Mouse (Mus musculus) testis, postnatal 10 days (tissue): ENCODE results near the gene Pop5.

Experiments used
- DNase-seq: peaks from one replicate; pipeline ENCODE4 v3.0.0; 2021; ENCODE audit warnings: low spot score

Gene Pop5

DNA sequence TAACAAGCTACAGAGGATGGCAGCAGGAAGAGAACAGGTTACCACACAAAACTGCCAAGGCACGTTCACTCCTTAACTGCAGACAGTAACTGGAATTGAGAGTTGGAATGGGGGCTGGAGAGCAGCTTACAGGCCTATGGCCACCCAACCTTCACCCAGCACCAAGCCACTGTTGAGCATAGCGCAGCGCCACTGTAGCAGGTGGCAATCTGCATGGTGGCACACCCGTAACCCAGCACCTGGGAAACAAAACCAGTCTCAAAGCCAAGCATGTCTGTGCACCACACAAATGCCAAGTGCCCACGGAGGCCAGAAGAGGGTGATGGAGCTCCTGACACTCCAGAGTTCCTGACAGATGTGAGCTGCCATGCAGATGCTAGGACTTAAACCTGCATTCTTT, 30.7 kb downstream of the Pop5 start:
- no peak for DNase-seq

DNA sequence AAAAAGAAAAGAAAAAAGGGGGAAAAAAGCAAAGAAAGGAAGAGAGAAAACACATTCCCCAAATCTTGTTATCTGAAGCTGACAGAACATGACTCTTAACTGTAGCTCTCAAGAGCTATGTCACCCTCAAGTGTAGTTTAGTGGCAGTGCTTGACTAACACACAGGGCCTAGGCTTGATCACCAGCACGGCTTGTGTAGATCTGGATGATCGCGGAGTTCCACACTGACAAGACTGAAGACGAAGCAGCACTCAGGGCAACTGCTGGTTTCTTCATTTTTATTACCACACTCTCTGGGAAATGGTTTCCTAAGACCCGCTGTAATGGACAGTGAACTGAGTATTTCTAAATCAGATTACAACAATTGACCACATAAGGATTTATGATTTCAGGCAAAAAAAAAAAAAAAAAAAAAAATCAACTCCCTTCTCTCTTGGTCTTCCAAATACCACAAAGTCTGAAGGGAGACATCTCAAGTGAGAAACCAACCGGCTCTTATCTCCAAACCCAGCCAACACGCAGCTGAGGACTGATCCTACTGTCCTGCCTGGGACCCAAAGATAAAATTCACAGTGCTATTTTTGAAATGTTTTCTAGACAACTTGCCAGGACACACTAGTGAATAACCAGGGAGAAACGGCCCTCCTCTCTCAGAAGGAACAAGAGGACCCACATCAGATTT, 31.3 kb downstream of the Pop5 start:
- DNase-seq: no peak

DNA sequence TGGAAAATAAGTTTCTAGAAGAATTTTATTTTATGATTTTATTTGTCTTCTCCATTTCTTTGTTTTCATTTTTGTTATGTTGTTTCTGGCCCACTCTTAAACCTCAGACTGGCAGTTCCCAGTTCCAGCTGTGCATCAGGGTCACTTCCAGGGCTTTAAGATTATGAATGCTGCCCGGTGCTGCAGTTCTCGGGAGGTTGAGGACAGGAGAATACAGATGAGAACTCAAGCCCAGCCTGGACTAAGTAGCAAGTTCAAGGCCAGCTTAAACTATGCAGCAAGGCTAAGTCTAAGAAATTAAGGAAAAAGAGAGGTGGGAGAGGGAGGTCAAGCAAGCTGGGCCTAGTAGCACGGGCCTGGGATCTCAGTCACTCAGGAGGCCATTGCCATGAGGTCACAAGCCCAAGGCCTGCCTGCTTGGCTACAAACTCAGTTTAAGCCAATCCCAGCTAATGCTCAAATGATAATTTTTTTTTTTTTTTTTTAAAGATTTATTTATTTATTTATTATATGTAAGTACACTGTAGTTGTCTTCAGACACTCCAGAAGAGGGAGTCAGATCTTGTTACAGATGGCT, 31.9 kb downstream of the Pop5 start:
- DNase-seq: no peak

DNA sequence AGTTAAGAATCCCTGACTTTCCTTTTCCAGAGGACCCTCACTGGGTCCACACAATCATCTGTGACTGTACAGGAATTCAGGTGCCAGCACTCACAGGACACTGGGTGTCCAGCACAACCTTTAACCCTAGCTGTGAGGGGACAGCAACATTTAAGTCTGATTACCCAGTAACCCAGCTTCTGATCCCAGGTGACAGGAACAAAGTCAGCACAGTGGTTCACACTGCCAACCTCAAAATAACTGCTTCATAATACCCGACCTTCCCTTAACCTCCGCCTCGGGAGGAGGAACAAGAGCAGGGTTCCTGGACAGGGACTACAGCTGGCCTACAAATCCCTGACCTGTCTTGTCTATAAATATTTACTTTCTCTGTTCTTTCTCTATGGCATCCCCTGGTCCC, 32.6 kb downstream of the Pop5 start:
- DNase-seq: no peak

DNA sequence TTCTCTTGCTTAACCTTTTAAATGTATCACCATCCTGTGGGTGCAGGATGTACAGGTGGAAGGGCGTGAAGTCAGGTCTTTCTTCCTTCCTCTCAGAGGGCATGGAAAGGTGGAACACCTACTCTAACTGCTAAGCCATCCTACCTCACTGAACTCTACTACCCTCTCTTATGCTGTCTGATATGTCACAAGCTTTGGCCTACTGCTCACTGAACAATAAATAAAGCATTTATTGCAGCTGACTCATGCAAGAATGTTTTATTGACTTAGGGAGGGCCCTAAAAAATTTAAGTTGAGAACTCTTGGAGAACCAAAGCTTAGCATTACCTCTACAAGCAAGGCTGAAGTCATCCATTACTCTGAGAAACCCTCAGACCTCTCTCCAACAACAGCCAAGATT, 34.3 kb downstream of the Pop5 start:
- no peak for DNase-seq

DNA sequence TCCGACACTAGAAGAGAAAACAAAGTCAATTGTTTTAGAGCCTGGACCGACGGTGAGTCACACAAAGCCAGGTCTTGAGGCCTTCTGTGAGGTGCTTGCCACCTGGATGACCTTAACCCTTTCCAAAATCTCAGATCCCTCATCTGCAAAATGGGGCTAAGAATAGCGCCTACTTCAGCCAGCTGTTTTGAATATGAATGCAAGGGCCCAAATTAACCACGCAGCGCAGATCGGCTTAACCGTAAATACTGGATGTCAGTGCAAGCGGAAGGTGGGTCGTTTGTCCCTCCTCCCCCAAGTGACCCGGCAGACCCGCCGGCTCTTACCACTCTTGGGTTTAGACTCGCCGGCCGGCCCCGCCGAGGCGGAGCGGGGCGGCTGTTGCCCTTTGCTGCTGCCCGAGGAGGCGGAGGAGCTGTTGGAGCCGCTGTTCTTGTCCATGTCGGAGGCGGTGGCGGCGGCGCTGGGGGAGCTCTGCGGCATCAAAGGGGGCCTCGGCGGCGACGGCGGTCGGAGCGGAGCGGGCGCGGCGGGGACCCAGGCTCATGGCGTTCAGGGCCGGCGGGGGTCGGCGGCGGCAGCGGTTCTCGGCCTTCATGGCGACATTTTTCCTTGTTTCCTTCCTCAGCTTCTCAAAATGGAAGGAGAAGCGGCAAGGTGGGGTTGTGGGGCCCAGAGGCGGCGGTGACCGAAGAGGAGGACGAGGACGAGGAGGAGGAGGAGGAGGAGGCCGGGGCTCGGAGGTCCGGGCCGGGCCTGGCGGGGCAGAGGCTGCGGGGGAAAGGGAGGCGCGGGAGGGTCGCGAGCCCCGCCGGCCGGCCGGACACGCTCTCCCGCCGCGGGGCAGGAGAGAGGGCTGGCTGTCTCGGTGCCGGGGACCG, 36.5 kb downstream of the Pop5 start:
- peak; percentile 76 for DNase-seq

DNA sequence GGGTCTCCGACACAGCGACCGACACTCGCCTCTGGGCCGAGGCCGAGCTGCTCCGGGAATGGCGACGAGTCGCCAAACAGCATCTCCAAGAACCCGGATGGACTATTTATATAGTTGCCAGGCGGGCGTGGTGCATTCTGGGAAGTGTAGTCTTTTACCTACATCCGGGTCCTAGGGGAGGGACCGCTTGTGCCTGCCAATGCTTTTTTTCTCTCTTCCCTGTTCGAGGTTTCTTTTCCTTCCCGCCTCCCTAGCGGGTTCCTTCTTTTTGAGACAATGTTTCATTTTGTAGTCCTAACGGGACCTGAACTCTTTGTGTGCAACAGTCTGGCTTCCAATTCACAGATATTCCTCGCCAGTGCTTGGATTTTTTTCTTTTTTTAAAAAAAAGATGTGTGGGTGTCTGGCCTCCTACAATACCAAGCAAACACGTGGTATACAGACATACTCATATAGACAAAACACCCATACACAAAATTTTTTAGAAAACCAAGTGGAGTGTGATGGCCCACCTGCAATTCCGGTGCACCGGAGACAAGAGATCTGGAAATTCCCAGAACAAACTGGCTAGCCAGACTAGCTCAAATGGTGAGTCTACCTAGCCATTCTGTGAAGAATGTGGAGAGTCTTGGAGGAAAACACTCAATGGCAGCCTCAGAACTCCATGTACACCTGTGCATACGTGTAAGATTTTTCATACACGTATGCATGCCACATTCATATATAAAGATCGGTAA, 37.3 kb downstream of the Pop5 start, which contains the start of gene Rnf10:
TSS of gene Rnf10 (minus strand) at position 87 of the 737 bp plus-strand sequence.
- peak; percentile 98 for DNase-seq

DNA sequence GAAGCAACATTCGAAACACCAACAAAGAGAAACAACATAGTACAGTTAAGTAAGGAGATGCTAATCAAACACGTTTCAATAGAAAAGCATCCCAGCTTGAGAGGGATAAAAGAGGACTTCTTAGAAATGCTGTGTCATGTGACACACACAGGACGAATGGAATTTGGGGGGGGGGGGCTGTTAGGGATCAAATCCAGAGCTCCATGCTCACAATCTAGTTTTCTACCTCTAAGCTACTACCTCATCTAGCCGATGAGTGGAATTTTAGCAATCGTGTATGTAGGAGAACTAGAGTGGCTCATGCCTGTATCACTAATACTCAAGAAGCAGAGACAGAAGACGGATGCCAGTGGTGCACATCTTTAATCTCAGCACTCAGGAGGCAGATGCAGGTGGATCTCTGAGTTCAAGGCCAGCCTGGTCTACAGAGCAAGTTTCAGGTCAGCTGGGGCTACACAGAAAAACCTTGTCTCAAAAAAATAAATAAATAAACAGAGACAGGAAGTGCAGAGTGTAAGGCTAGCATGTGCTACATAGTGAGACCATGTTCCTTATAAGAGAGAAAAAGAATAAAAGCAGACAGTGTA, 38.0 kb downstream of the Pop5 start:
- no peak for DNase-seq

DNA sequence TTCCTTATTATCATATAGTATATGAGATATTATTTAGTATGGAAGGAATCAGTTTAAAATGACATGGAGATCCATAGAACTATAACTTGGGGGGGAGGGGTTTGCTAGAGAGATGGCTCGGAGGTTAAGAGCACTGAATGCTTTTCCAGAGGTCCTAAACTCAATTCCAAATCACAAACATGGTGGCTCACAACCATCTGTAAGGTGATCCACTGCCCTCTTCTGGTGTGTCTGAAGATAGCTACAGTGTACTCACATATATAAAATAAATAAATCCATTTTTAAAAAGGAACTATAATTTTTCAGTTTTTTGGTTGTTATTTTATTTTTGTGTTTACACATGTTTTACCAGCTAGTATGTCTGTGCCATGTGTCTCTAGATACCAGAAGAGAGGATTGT, 38.7 kb downstream of the Pop5 start:
- no peak for DNase-seq

DNA sequence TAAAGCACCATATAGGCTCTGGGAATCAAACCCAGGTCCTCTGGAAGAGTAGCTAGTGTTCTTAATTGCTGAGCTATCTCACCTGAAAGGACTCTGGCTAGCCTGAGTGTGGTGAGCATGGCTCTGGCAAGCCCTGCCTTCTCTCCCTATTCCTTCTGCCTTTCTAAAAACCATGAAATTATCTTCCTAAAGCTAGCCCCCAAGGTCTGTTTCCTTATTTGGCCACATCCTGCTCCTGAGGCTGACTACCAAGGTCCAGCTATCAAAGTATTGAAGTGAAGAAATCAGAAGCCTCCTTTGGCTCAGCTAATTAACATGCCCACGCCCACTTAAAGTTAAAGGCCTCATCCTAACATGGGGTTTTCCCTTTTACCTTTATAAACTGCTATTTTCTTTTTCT, 39.1 kb downstream of the Pop5 start:
- no peak for DNase-seq

DNA sequence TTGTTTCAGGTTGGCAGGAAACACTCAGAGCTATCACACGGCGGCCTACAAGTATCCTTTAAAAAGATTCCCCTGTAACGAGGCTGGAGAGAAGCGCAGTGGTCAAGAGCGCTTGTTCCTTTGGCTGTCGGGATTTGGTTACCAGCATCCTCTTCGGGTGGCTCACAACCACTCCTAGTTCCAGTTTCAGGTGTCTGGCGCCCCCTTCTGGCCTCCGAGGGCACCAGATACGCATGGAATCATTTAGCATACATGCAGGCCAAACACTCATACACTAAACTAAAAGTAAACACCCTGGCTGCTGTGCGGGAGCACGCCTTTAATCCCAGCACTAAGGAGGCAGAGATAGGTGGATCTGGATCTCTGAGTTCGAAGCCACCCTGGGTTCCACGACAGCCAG, 40.4 kb downstream of the Pop5 start:
- peak; percentile 65 for DNase-seq

DNA sequence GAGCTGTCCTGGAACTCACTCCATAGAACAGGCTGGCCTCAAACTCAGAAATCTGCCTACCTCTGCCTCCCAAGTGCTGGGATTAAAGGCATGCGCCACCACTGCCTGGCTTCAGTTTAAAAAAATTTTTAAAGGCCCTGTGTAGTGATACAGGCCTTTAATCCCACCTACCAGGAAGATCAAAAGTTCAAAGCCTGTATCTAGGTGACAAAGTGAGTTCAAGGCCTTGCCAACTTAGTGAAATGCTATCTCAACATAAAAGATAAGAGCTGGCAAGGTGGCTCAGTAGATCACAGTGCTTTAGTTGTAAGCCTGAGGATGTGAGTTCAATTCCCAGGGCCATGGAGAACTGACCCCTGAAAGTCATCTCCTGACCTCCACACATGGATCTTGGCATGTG, 42.4 kb downstream of the Pop5 start:
- DNase-seq: no peak

DNA sequence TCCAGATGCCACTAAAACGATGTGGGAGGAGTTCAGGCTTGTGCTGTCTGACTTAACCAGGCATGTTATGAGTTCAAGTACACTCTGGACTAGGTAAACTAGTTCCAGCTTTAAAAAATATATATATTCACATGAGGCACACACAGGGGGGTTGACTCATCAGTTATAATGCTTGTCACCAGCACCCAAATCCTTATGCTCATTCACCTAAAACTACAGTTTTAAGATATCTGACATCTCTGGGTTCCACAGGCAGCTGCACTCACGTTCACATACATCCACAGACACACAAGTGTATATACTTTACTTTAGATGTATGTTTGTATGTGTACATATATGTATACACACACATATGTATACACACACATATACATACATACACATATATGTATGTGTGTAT, 43.1 kb downstream of the Pop5 start:
- no peak for DNase-seq

DNA sequence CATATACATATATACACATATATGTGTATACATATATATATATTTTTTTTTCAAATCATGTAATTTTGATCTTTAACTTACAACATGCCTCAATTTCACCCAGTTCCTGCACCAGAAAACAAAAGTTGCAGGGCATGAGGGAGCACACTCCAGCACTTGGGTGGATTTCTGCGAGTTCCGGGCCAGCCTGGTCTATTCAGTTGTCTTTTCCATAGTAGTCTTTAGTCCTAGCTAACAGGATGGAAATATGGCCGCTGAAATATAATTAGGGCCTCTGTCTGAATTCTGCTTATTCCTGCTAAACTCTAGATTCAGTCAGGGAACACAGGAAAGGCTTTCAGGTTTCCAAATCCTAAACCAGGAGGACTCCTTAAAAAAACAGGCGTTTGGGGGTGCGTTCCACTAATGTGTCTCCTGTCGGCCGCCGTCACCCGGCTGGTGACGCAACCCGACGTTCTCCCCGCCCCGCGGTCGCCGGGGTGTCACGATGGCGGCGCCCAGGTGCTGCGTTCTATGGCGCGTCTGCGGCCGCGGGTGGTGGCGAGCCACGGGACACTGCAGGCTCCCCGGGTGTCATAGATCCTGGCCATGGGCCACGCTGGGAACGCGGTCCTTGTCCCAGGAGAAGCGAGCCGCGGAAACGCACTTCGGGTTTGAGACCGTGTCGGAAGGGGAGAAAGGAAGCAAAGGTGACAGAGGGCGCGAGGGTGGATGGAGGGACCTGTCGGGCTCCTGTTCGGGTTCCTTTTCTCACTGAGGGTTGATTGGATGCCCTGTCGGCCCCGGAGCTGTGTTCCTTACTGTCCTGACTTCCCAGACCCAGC, 43.8 kb downstream of the Pop5 start, which contains the start of gene Coq5:
TSS of gene Coq5 (plus strand) at position 441 of the 824 bp plus-strand sequence.
- DNase-seq: peak; percentile 92

DNA sequence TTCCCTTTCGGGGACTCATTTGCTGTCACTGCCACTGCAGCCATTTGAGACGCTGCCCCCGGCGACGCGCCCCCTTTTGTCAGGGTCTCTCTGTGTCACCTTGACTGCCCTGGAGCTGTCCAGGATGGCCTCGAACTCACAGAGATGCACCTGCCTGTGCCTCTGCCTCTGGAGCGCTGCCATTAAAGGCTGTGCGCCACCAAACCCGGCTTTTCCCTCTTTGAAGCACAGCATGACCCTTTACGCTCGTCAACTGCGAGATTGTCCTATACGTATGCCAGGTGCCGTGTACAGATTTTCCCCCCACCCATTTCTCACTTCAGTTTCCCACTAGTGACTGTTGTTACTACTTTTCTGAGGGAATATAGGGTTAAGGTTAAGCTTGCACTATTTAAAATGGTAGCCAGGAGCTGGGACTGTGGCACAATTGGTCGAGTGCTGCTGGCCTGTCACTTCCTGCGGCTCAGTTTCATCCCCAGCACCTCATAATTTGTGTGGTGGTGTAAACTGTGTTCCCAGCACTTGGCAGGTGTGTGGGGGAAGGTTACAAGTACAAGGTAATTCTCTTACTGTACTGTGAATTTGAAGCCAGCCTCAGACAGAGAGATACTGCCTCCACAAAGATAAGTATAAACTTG, 44.5 kb downstream of the Pop5 start:
- peak; percentile 59 for DNase-seq

DNA sequence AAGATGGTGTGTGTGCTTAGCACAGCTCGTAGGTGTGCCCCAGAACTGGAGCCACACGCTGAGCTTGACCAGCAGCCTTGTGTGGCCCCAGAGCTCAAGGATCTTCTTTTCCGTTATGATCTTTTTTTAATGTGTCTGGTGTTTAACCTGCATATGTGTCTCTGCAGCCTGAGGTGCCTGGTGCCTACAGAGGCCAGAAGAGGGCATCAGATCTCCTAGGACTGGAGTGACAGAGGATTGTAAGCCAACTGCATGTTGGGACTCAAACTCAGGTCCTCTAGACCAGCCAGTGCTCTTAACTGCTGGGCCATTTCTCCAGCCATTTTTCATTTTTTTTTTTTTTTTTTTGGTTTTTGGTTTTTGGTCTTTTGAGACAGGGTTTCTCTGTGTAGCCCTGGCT, 49.1 kb downstream of the Pop5 start:
- DNase-seq: no peak

DNA sequence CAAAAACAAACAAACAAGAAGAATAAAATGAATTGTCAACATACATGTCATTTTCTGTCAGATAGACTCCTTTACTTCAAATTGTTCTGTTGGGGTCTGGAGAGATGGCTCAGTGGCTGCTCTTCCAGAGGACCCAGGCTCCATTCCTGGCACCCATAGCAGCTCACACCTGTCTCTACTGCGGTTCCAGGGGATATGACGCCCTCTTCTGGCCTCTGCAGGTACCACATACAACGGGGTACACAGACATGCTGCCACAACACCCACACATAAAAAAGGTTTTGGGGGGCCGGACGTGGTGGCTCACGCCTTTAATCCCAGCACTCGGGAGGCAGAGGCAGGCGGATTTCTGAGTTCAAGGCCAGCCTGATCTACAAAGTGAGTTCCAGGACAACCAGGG, 58.5 kb downstream of the Pop5 start:
- DNase-seq: no peak
